Mouse (Mus musculus): Measurements from ENCODE around the gene Cacng4.

The Cacng4 gene

GRCm38 (mm10) chr11:107720264-107721021 lies 73.9 kb downstream of the Cacng4 start:
- no peak for DNase-seq (ENCODE audit: low spot score in 2 of 2)

DNA sequence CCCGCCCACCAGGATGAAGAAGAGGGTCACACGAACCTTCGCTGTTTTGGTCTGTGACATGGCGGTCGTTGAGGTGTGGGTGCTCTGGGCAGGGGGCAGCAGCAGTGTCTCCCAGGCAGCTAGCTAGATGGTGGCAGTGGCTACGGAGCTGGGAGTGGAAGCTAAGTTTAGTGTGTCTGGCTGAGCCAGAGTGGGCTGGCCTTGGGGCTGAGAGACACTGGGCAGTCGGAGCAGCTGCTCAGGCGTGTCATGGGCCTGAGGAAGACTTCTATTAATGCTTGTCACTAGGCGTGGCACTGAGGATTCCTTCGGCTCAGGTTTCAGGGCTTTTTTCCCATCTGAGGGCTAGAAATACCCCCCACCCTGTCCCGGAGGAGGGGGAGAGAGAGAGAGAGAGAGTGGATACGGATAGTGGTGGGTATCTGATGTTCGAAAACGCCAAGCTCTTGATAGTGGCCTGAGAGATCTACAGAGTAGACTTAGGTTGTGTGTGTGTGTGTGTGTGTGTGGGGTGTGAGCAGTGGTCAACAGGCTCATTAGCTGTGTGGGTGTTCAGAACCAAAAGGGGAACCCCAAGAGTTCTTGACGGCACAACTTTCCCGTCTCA lies 77.9 kb downstream of the Cacng4 start, which contains the start of gene Cacng1:
Gene Cacng1, minus strand, starts transcription at position 191 of the 607 bp plus-strand sequence.
- no peak for DNase-seq (ENCODE audit: low spot score in 2 of 2)

DNA sequence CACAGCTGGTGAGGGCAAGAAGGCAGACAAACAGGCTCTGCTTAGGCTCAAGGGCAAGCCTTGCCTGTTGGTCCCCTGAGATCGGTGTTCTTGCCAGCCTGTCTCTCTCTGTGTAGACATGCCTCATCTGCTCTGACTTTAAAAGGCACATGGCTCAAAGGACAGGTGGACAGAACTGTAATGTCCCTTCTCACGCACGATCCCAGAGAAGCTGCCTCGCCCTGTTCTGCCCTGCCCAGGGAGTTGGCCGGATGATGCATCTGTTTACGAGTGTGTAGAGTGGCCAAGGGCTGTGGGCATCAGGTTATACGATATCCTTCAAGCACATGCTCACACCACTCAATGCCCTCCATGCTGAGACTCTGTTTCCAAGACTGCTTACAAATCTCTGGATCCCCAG lies 80.0 kb downstream of the Cacng4 start:
- no peak for DNase-seq (ENCODE audit: low spot score in 2 of 2)

- no peak for DNase-seq (ENCODE audit: low spot score in 2 of 2)
Observed at GRCm38 (mm10) chr11:107710379-107710778, 84.0 kb downstream of the Cacng4 start.

GRCm38 (mm10) chr11:107707897-107708610 lies 86.3 kb downstream of the Cacng4 start:
- no peak for DNase-seq (ENCODE audit: low spot score in 2 of 2)

- DNase-seq (ENCODE audit: low spot score in 2 of 2) = no peak
Observed at GRCm38 (mm10) chr11:107705476-107706074, 88.8 kb downstream of the Cacng4 start.

- DNase-seq (ENCODE audit: low spot score in 2 of 2) = no peak
Observed at GRCm38 (mm10) chr11:107705060-107705459, 89.3 kb downstream of the Cacng4 start.

DNA sequence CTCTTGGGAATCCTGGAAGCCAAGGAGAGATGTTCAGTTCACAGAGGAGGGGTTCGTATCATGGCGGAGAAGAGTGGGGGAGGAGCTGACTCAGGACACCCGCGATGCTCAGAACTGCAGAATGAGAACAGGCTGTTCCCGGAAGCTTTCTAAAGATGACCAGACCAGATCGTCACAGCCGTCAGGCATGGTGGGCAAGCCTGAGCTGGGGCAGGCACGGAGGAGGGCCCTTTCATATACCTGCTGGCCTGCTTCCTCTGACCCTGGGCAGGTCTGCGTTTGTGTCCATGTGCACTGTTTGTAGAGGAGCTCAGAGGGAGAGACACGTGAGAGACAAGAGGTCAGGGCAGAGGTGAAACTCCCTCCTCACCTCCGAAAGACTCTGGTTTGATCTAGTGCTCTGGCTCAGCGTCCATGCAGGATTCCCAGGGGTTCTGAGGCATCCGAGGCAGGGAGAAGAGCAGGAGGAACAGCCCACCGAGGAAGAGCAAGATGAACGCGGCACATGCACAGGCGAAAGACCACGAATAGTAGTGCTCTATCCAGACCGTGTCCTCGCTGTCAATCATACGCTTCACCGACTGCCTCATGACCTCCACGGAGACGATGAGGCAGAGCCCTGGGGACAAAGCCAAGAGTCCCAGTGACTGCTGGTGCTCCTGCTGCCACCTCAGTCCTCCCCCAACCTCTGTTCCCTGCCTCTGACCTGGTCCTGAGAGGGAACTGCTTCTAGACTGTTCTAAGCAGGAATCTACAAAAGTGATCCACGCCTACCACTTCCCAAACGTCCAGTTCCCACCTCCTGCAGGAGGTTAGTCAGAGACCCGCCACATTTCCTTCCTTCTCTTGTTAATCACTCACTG lies 90.9 kb downstream of the Cacng4 start:
- no peak for DNase-seq (ENCODE audit: low spot score in 2 of 2)

DNA sequence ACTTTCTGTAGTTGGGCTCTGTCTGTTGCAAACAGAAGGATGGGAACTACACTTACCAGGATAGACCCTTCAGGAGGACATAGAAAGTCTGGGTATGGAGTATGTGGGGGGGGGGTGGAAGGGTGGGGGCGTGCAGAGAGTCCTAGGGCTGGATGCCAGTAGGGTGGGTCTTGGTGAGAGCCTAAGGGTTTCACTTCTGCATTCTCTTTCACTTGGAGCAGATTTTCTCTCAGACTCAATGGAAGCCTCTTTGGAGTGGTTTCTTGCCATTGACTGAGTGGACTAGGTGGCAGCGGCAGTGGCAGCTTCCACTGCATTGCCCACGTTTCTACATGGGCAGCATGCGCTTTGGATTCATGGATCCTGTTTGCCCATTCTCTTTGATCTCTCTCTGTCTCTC lies 94.4 kb downstream of the Cacng4 start:
- no peak for DNase-seq (ENCODE audit: low spot score in 2 of 2)

GRCm38 (mm10) chr11:107693338-107693737 lies 101.0 kb downstream of the Cacng4 start:
- no peak for DNase-seq (ENCODE audit: low spot score in 2 of 2)

GRCm38 (mm10) chr11:107691569-107691968 lies 102.8 kb downstream of the Cacng4 start:
- no peak for DNase-seq (ENCODE audit: low spot score in 2 of 2)

- DNase-seq (ENCODE audit: low spot score in 2 of 2) = no peak
Observed at GRCm38 (mm10) chr11:107688480-107688879, 105.9 kb downstream of the Cacng4 start.

GRCm38 (mm10) chr11:107686290-107686689 lies 108.1 kb downstream of the Cacng4 start:
- no peak for DNase-seq (ENCODE audit: low spot score in 2 of 2)

- no peak for DNase-seq (ENCODE audit: low spot score in 2 of 2)
Observed at GRCm38 (mm10) chr11:107683544-107684465, 110.6 kb downstream of the Cacng4 start.

DNA sequence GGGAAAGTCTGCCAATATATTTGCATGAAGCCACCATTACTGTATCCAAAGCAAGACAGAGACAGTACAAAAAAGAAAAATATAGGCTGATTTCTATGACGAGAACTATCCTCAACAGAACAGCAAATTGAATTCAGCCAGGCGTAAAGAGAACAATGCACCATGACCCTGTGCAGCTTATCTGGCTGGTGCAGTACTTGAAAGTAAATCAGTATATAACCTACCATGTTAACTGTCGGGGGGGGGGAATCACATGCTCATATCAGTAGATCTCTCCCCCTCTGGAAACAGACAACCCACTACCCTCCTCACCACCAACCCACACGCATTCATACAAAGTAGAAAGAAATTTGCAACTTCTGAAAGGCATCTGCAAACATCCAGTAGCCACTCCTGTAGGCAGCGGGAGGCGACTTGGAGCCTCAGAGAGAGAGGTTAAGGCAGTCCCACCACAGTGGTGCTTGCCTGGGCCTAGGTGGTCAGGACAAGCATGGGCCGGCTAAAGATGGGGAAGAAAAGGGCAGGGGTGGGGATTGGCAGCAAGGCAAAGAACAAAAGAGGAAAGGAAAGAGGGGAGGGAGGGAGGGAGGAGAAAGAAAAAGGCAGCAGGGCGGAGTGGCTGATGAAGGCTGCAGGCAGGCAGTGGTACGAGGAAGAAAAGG lies 111.5 kb downstream of the Cacng4 start:
- DNase-seq (ENCODE audit: low spot score in 2 of 2) = no peak
